Mouse (Mus musculus) T-cell, adult 2 months (primary cell): ENCODE results near the gene Olfr11.

Experiments
- DNase-seq: peaks from one replicate; pipeline ENCODE4 v3.0.0; 2022; ENCODE audit warnings: low spot score

Olfr11 gene

GRCm38 (mm10) chr13:21642418-21642817 lies at the start of gene Olfr11:
Gene Olfr11, minus strand, starts transcription at chr13:21642518.
- DNase-seq: no peak

GRCm38 (mm10) chr13:21677305-21677704 lies 35.0 kb upstream of the Olfr11 start, which contains the start of gene Olfr1360:
Gene Olfr1360, minus strand, starts transcription at chr13:21677405.
- DNase-seq: no peak

- no peak for DNase-seq
Observed at GRCm38 (mm10) chr13:21663286-21663685, 21.0 kb upstream of the Olfr11 start, which contains the start of gene Olfr1361. Gene Olfr1361, minus strand, starts transcription at chr13:21663386.

- DNase-seq: no peak
Observed at GRCm38 (mm10) chr13:21613922-21614321, 28.4 kb downstream of the Olfr11 start, which contains the start of gene Olfr1362. Gene Olfr1362, minus strand, starts transcription at chr13:21614022.

GRCm38 (mm10) chr13:21591618-21592017 lies 50.7 kb downstream of the Olfr11 start:
- DNase-seq: no peak
